Mouse (Mus musculus) frontal cortex, adult 2 months (tissue): ENCODE data around the gene Lrp5. TPM values are rescaled to one million over a fixed set of nuclear protein-coding genes. Genes with fewer than 3 reads are reported as not detected.
A peak's percentile ranks its signal among the peaks of the same experiment; 100 is the strongest.

Source experiments
- DNase-seq, 2 experiments: peaks; one replicate each; pipeline ENCODE4 v3.0.0; 2022; ENCODE audit warnings: low spot score in 1 of 2; ENCODE audit errors: extremely low spot score in 1 of 2
- polyA plus RNA-seq: library from polyadenylated mRNA; depleted of rRNA; stranded (reverse); fragments of >200 nt; gene quantifications from 2 replicates; pipeline ENCODE4 v1.2.3, GENCODE M21; 2012

The Lrp5 gene
- polyA plus RNA-seq, 1 experiment = 5.2 TPM

DNA sequence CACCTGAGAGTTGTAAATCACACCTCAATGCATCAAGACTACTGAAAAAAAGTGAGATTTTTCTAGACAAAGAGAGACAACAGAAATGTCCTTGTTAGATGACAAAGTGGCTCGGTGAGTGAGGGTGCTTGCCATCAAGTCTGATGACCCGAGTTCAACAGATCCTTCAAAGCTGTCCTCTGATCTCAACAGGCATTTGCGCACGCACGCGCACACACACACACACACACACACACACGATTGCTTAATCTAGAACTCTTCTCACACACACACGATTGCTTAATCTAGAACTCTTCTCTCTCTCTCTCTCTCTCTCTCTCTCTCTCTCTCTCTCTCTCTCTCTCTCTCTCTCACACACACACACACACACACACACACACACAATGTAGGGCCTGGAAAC is 9.6 kb upstream of the Lrp5 start:
- no peak for DNase-seq

DNA sequence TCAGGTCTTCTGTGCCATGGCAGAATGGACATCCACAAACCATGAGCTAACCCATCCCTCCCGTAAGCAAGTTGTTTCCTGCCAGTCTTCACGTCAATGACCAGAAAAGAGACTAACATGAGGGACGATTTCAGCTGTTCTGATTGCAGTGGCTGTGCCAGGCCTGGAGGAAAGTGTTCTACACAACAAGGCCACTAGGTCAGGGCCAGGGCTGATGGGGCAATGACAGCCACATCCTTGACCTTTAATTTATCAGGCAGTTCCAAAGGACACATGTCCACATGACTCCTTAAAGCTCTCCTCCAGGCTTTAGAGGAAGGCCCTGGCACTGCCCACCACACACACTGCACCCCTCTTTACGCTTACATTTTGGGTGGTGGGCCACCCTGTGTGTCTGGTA is 9.1 kb upstream of the Lrp5 start:
- DNase-seq = no peak

GRCm38 (mm10) chr19:3695006-3695405 is 8.6 kb upstream of the Lrp5 start:
- no peak for DNase-seq

GRCm38 (mm10) chr19:3694476-3694875 is 8.1 kb upstream of the Lrp5 start:
- no peak for DNase-seq

DNA sequence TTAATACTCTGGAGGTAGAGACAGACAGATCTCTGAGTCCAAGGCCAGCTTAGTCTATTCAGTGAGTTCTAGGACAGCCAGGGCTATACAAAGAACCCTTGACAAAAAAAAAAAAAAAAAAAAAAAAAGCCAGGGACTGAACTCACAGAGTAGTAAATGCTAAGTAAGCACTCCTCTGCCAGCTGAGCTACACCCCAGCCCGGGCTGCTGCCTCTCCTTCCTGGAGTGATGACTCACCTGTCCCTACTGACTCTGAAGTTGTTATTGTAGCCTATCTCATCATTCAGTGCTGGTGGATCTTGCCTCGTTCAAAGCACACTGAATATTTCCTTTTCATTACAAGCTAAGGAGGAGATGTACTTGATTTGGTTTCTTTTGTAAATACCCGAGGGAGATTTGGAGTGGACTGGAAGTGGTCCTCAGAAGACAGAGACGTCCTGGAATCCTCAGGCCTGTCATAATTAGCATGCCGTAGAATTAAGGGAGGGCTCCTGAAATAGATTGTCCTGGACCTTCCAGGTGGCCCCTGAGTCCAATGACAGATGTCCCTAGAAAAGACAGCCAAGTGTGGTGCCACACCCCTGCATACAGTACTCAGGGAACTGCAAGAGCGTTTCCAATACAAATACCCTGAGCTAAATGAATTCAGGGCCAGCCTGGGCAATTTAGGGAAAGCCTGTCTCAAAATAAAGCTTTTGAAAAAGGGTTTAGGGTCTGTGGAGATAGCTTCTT is 6.2 kb upstream of the Lrp5 start:
- DNase-seq = no peak

- DNase-seq = no peak
Measured at GRCm38 (mm10) chr19:3691337-3691736, 5.0 kb upstream of the Lrp5 start.

DNA sequence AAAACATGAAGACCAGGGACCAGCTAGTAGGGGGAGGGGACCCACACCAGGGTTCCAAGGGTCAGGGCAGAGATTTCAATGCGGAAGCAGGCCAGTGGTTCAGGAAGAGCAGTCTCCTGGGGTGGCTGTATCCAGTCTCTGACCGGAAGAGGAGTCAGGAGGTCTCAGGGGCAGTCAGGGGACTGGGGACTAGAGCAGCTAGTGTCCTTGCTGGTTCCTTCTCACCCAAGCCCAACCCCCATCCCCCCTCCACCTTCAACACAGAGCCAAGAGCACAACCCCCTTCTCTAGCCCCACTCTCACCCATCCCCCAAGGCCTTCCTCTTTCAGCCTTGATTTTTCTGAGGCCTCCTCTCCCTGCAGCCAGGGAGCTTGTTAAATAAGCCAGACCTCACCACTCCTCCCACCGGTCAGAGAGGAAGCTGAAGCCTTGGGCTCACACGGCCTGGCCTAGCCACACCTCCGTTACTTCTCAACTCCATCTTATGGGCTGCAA is 1.4 kb upstream of the Lrp5 start:
- DNase-seq = peak in 1 of 2 experiments; percentile 25

DNA sequence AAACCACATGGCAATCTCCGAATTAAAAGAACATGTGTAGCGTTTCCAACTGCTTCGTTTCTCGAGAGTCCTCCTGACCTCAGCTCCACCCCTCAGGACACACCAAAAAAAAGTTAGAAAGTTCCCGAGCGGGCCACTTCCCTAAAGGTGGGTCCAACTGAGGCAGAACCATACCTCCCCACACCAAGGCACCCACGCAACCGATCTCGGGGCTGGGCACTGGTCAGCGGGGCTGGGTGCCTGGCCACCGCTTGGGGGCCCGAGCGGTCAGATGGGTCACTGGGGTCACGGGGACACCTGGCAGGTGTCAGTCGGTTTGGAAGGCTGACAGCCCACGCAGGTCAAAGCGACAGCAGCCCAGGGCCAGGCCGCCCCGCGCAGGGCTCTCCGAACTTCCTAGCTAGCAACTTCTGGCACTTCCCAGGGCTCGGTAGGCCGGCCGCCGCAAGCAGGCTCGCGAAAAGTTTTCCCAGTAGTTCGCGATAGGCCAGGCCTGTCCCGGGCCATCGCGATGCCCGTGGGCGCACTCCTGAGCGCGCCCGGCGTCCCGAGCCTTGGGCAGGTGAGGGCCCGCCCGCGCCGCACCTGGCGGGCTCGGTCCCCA is 651 bp downstream of the Lrp5 start:
- DNase-seq = no peak

DNA sequence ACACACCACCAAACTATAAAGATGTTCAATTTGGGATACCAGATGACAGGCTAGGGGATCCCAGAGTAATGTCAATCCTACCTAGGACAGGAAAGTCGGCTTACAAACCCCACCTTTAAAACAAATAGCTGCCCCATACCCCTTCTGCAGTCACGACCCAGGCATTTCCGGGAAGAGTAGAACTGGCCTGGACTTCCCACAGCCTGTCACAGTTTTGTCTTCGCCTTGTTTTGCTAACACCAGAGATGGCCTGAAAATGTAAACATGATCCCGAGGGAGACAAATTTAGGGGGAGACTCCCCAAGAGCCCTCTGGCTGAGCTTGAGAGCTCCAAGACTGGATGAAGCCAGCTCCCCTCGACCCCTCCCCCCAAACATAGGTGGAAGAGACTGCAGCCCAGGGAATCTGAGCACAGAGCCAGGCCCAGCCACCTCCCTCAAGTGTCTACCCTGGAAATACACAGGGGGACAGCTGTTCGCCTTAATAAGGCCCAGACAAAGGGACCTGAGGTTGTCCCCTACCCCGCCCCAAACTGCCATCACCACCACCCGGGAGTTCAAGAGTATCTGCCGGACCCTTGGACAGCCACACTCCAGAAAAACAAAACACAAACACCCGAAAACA is 1.3 kb downstream of the Lrp5 start:
- DNase-seq = no peak

DNA sequence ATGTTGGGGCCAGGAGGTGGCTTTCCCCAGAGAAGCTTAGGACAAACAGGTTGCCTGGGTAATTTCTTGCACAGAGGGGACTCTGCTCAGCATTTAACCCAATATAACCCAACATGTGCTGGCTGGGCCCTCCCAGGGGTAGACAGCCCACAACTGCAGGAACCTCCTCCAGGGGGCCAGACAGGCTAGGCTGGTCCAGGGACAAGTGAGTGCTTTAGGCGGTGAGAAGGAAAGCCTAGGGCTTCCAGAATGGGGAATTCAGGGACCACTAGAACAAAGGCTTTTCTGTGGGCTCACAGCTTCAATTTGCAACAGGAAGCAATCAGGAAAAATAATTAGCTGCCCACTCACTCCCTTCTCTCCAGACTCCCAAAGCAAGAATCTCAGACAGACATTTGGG is 1.9 kb downstream of the Lrp5 start:
- DNase-seq = no peak

GRCm38 (mm10) chr19:3681310-3681934 is 4.9 kb downstream of the Lrp5 start:
- peak in 1 of 2 experiments; percentile 32 for DNase-seq

DNA sequence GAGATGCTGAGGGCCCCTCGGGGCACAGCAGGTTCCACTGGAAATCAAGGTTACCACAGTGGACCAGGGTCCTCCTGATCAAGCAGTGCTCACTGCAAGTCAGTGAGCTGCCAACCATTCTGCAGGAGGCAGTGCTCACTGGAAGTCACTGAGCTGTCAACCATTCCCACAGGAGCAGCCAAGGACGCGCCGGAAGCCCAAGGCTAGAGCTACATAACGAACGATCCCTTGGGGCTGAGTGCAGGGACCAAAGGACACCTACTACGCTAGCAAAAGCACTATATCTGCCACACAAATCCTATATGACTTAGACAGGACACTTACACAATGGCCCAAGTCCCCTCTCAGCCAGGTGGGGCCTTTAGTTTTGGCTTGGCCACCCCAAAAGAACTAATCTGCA is 5.6 kb downstream of the Lrp5 start:
- DNase-seq = no peak

- DNase-seq = no peak
Measured at GRCm38 (mm10) chr19:3674122-3674855, 12.1 kb downstream of the Lrp5 start.

DNA sequence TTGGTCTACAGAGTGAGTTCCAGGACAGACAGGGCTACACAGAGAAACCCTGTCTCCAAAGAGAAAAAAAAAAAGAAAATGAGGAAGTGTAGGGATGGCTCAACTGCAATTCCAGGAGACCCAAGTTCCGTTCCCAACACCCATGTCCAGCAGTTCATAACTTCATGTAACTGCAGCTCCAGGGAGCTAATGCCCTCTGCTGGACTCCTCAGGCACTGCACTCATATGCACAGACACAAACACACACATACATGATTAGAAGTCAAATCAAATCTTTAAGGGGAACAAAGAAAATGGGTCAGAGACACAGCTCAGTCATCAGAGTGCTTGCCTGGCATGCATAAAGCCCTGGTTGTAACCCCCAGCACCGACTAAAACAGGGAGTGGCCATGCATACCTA is 13.2 kb downstream of the Lrp5 start:
- no peak for DNase-seq

GRCm38 (mm10) chr19:3669100-3669499 is 17.3 kb downstream of the Lrp5 start:
- no peak for DNase-seq

DNA sequence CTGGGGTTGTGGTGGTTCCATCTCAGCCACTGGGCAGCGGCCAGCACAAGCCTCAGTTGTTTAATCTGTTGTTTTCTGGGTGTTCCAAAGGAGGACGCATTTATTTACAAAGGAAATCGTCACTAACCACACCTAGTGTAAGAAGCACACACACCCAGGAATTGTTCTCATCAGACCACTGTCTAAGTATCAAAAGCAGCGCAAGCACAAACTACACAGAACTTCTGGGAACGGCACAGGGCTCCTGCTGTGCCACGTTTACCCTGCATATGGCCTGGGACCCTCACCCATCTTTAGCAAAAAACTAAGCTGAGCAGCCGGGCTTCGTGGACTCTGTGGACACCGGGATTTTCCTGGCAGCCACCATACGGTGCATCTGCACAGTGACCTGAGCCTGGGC is 17.8 kb downstream of the Lrp5 start:
- no peak for DNase-seq

- DNase-seq = no peak
Measured at GRCm38 (mm10) chr19:3667979-3668378, 18.4 kb downstream of the Lrp5 start.

DNA sequence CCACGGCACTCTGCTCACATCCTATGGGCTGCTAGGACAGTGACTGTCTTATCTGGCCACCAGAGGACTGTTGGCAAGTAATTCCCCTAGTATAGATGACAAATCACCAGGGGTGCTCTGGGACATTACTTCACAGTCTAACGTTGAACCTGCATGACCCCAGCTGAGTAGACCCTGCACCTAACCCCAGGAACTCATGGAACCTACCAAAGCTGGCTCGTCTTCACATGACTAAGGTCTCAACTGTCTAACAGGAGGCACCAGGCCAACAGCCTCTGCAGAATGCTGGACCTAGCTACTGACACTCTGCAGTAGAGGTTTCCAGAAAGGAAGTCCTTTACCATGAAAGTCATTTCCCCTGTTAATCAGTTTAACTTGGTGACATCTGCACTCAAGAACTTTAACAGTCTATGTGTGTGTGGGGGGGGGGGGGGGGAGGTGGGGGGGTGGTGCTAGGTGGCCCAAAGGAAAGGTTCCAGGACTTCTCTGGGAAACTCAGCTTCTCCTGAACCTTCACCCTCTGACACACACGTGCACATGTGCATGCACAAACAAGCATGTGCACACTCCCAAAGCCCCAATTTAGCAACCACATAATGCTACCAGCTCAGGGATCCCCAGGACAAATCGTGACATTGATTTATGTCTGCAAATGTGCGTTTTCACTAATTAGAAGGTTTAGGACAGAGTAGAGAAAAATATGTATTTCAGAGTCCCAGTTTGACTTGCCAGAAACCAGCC is 19.0 kb downstream of the Lrp5 start:
- no peak for DNase-seq

GRCm38 (mm10) chr19:3666632-3667031 is 19.7 kb downstream of the Lrp5 start:
- DNase-seq = no peak

DNA sequence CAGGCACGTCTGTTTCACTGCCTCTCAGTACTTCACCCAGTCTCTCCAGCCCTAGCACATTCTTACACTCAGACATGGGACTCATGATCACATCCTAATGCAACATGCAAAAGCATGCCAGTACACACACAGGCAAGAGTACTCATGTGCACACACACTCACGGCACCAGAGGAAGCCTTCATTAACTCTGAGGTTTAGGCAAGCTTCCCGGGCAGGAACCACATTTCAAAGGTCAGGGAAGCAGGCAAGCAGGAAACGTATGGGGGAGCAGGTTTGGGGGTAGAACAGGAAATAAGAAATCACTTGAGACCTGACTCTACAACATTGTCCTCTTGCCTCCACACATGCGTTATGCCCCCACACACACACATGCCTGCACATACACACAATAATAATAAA is 20.9 kb downstream of the Lrp5 start:
- no peak for DNase-seq
